Mouse (Mus musculus) duodenum, adult 2 months (tissue): ENCODE measurements around the gene Ptgds. TPM values are rescaled to one million over a fixed set of nuclear protein-coding genes. Genes with fewer than 3 reads are reported as not detected.

Experiments used
- polyA plus RNA-seq: library from polyadenylated mRNA; depleted of rRNA; stranded (reverse); fragments of >200 nt; gene quantifications from 2 replicates; pipeline ENCODE4 v1.2.3, GENCODE M21; 2012; ENCODE audit warnings: low replicate concordance; rRNA removed

The Ptgds gene
- 0.74 TPM in 1 of 2 replicates, not detected in the other for polyA plus RNA-seq

GRCm38 (mm10) chr2:25469969-25470368, at the start of gene Ptgds:
TSS of gene Ptgds (minus strand) at chr2:25470046.

GRCm38 (mm10) chr2:25501593-25502486, 32.0 kb upstream of the Ptgds start, which contains the start of gene C8g:
TSS of gene C8g (minus strand) at chr2:25501719.

GRCm38 (mm10) chr2:25500576-25501405, 30.9 kb upstream of the Ptgds start, which contains the start of gene Fbxw5:
TSS of gene Fbxw5 (plus strand) at chr2:25500750.

GRCm38 (mm10) chr2:25493476-25493961, 23.7 kb upstream of the Ptgds start, which contains the start of gene Lcn12:
TSS of gene Lcn12 (minus strand) at chr2:25493911.

GRCm38 (mm10) chr2:25460551-25461309, 9.1 kb downstream of the Ptgds start, which contains the start of gene Paxx:
TSS of gene Paxx (minus strand) at chr2:25461094.

GRCm38 (mm10) chr2:25456205-25456953, 13.5 kb downstream of the Ptgds start, which contains the start of gene Clic3:
TSS of gene Clic3 (plus strand) at chr2:25456838.

GRCm38 (mm10) chr2:25428442-25429236, 41.2 kb downstream of the Ptgds start, which contains the start of gene Abca2:
TSS of gene Abca2 (plus strand) at chr2:25428703.

GRCm38 (mm10) chr2:25422587-25423410, 47.0 kb downstream of the Ptgds start, which contains the start of gene Fut7:
TSS of gene Fut7 (plus strand) at chr2:25423267.

Other genes starting within 250 kb of the Ptgds start
- 379 and 679 TPM in 2 replicates for gene Tubb4b, start 245.3 kb downstream of the Ptgds start, polyA plus RNA-seq
- gene Slc34a3, start 235.7 kb downstream of the Ptgds start, polyA plus RNA-seq: 4.3 TPM in 1 of 2 replicates, not detected in the other
- gene Rnf224, start 233.3 kb downstream of the Ptgds start, polyA plus RNA-seq: not detected in 2 replicates
- gene Rnf208, start 227.8 kb downstream of the Ptgds start, polyA plus RNA-seq: 14.3 and 73.6 TPM in 2 replicates
- gene Cysrt1, start 227.6 kb downstream of the Ptgds start, polyA plus RNA-seq: 0.94 and 8.8 TPM in 2 replicates
- 18.8 and 30.9 TPM in 2 replicates for gene AL732309.1, start 223.2 kb downstream of the Ptgds start, polyA plus RNA-seq
- gene Tmem203, start 214.6 kb downstream of the Ptgds start, polyA plus RNA-seq: 39.8 and 90.7 TPM in 2 replicates
- 186 and 454 TPM in 2 replicates for gene Tprn, start 207.4 kb downstream of the Ptgds start, polyA plus RNA-seq
- gene Ssna1, start 197.6 kb downstream of the Ptgds start, polyA plus RNA-seq: 44.6 and 49.5 TPM in 2 replicates
- 57.3 and 58.9 TPM in 2 replicates for gene Anapc2, start 197.6 kb downstream of the Ptgds start, polyA plus RNA-seq
- 1.4 TPM in 1 of 2 replicates, not detected in the other for gene Tmem210, start 181.9 kb downstream of the Ptgds start, polyA plus RNA-seq
- 81.7 and 85.6 TPM in 2 replicates for gene Lrrc26, start 180.1 kb downstream of the Ptgds start, polyA plus RNA-seq
- gene Grin1, start 150.9 kb downstream of the Ptgds start, polyA plus RNA-seq: 0.78 and 1.7 TPM in 2 replicates
- 13.8 and 17.1 TPM in 2 replicates for gene Man1b1, start 137.7 kb downstream of the Ptgds start, polyA plus RNA-seq
- 15.8 and 19.7 TPM in 2 replicates for gene Dpp7, start 113.7 kb downstream of the Ptgds start, polyA plus RNA-seq
- 66.1 and 563 TPM in 2 replicates for gene Uap1l1, start 104.4 kb downstream of the Ptgds start, polyA plus RNA-seq
- 27.5 and 29.1 TPM in 2 replicates for gene Sapcd2, start 97.7 kb downstream of the Ptgds start, polyA plus RNA-seq
- 50.6 and 75.3 TPM in 2 replicates for gene Entpd2, start 74.2 kb downstream of the Ptgds start, polyA plus RNA-seq
- gene Npdc1, start 70.7 kb downstream of the Ptgds start, polyA plus RNA-seq: 223 and 325 TPM in 2 replicates
- 1.3 and 2.1 TPM in 2 replicates for gene Fut7, start 46.8 kb downstream of the Ptgds start, polyA plus RNA-seq
- gene Abca2, start 41.3 kb downstream of the Ptgds start, polyA plus RNA-seq: 16.8 and 36.7 TPM in 2 replicates
- gene Clic3, start 13.2 kb downstream of the Ptgds start, polyA plus RNA-seq: 1.9 and 14.3 TPM in 2 replicates
- 81.4 and 115 TPM in 2 replicates for gene Paxx, start 9.0 kb downstream of the Ptgds start, polyA plus RNA-seq
- not detected in 2 replicates for gene Lcn12, start 23.9 kb upstream of the Ptgds start, polyA plus RNA-seq
- gene Fbxw5, start 30.7 kb upstream of the Ptgds start, polyA plus RNA-seq: 40.4 and 40.9 TPM in 2 replicates
- gene C8g, start 31.7 kb upstream of the Ptgds start, polyA plus RNA-seq: 4.0 and 9.4 TPM in 2 replicates
- gene Traf2, start 76.9 kb upstream of the Ptgds start, polyA plus RNA-seq: 9.0 and 10.8 TPM in 2 replicates
- gene Edf1, start 87.8 kb upstream of the Ptgds start, polyA plus RNA-seq: 164 and 294 TPM in 2 replicates
- 1.1 and 1.9 TPM in 2 replicates for gene Mamdc4, start 104.8 kb upstream of the Ptgds start, polyA plus RNA-seq
- 19.8 and 30.6 TPM in 2 replicates for gene Phpt1, start 105.2 kb upstream of the Ptgds start, polyA plus RNA-seq
- 1.4 and 1.7 TPM in 2 replicates for gene Ajm1, start 111.7 kb upstream of the Ptgds start, polyA plus RNA-seq
- 56.5 and 60.5 TPM in 2 replicates for gene Rabl6, start 138.5 kb upstream of the Ptgds start, polyA plus RNA-seq
- gene Ccdc183, start 147.6 kb upstream of the Ptgds start, polyA plus RNA-seq: not detected in 2 replicates
- 9.9 and 11.7 TPM in 2 replicates for gene Tmem141, start 152.0 kb upstream of the Ptgds start, polyA plus RNA-seq
- 0.89 and 1.2 TPM in 2 replicates for gene Fcna, start 158.0 kb upstream of the Ptgds start, polyA plus RNA-seq
- gene Lcn8, start 183.1 kb upstream of the Ptgds start, polyA plus RNA-seq: not detected in 2 replicates
- gene Lcn5, start 187.9 kb upstream of the Ptgds start, polyA plus RNA-seq: not detected in 2 replicates
- gene Lcn6, start 206.7 kb upstream of the Ptgds start, polyA plus RNA-seq: not detected in 2 replicates
- gene Lcn10, start 212.7 kb upstream of the Ptgds start, polyA plus RNA-seq: not detected in 2 replicates
- not detected in 2 replicates for gene Obp2a, start 230.0 kb upstream of the Ptgds start, polyA plus RNA-seq
- 28.7 and 33.0 TPM in 2 replicates for gene Bmyc, start 236.7 kb upstream of the Ptgds start, polyA plus RNA-seq